Mouse (Mus musculus): ENCODE measurements at regions not wholly inside any gene's neighbourhood (a gene's known extent, or its start where the extent isn't known, plus 50 kb on each side); places are given as distances from the start of the nearest gene placed in this dataset.
"Not testable (repeated sequence)": the region's sequence is repeated elsewhere in the genome, so short reads cannot be mapped to it uniquely, and the experiment has no call there.

GRCm38 (mm10) chr2:53619681-53620080, 428.2 kb downstream of the Arl6ip6 start:
- peak; percentile 7 to 9 for DNase-seq (ENCODE audit: low spot score in 2 of 2)

- not testable (repeated sequence) for DNase-seq (ENCODE audit: low spot score in 2 of 2)
Measured at GRCm38 (mm10) chr2:53632816-53633474, 441.4 kb downstream of the Arl6ip6 start.

GRCm38 (mm10) chr2:53668599-53669372, 416.6 kb downstream of the Rprm start:
- DNase-seq (ENCODE audit: low spot score in 2 of 2): no peak

DNA sequence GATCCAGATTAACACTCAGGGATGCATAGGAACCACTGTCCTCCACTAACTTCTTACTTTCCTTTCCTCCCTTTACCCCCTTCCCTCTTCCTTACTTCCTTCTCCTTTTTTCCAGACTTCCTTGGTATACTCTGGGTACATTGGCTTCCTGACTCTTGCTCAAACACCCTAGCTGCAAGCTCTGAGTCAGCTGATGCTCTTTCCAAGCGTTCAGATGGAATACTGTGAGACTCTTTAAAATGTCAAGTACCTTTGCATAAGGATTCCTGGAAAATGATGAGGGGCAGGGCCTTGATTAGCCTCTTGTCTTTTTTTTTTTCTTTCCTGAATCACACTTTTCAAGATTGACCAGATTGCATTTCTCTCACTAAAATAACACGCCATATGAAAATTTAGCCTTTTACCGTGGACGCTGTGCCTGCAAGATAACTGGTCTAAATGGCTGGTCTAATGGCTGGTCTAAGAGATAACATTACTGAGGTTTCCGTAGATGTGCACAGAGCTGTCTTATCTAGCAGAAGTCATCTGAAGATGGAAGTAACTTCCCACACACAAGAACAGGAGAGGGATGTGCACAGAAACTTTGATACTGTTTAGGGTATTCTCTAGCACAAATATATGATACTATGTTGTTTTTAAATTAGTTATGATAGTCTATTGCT, 404.9 kb downstream of the Rprm start:
- no peak for DNase-seq (ENCODE audit: low spot score in 2 of 2)

DNA sequence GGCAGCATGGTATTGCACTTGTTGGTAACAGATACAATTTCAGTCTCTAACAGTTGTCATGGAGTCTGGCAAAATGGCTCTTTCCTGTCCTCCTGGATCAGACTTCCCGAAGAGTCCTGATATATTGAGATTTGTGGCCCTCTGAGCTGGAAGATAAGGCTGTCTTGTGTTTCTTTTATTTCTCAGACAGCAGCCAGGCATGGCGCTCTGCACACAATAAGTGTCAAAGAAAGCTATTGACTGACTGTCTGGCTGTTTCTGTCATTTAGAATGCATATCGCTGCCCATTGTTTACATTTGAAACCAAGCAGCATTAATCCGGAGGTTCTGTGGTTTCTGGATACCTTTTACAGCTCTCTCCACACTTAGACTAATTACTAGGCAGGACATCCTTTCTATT, 402.8 kb downstream of the Rprm start:
- no peak for DNase-seq (ENCODE audit: low spot score in 2 of 2)

DNA sequence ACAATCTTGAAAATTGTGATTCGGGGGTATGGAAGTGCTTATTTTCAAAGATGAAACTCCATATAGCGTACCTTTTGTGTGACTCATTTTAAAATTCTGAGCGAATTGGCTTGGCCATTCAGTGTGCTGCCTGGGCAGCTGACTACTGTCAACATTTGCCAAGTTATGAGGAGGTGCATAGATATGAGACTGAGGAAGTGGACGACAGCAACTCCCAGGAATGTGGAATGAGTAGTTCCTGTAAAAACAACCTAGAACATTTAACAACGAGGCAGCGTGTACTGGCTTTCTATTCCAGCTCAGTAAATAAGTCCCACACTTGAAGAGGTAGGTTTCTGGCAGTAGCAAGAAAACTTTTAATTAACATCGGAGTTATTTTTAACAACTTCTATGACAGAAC, 398.1 kb downstream of the Rprm start:
- peak in 1 of 2 experiments; percentile 13 for DNase-seq (ENCODE audit: low spot score in 2 of 2)

DNA sequence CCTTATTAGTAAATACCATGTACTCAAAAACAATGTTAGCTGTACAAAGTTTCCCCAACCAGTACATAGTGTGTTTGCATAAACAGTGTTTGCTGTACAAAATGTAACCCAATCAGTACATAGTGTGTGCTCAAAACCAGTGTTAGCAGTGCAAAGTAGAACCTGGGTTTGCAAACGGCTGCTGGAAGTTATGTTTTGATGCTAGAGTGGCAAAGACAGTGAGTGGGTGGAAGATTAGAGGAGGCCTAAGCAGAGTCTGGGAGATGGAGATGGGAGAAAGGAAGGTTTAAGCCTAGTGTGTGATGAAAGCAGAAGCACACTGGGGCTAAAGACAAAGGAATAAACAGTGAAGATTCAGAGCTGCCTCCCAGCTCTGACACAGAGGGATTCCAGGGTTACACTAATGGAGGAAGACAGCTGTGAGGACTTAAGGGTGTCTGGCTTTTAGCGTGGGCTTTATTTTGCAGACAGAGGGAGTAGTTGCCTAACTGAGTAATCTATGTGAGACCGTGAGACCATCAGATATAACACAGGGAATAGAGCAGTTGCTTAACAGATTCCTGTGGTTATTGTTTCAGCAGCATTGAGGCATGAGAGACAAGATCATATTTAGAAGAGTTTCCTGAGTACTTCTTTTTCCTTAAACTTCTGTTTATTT, 396.0 kb downstream of the Rprm start:
- no peak for DNase-seq (ENCODE audit: low spot score in 2 of 2)

- DNase-seq (ENCODE audit: low spot score in 2 of 2): no peak
Measured at GRCm38 (mm10) chr2:53691580-53692118, 393.7 kb downstream of the Rprm start.

DNA sequence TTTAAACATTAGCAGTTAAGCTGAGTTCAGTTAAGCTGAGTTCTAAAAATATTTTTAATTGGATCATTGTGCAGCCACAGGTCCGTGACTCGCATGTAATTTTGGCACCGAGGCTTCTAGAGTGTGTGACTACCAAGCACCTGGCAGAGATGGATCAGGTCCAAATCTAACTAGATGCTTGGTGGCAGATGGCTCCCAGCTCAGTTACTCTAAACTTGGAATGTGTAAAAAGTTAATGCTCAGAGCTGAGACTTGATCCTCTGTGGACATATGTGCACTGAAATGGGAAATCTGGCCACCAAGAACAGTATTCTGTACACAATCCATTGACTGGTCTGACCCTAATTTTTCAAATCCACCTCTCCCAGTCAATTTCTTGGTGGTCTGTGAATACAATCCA, 374.1 kb downstream of the Rprm start:
- DNase-seq (ENCODE audit: low spot score in 2 of 2): peak; percentile 77 to 87

- no peak for DNase-seq (ENCODE audit: low spot score in 2 of 2)
Measured at GRCm38 (mm10) chr2:53713106-53713640, 372.2 kb downstream of the Rprm start.

- peak in 1 of 2 experiments; percentile 24 for DNase-seq (ENCODE audit: low spot score in 2 of 2)
Measured at GRCm38 (mm10) chr2:53715017-53715416, 370.3 kb downstream of the Rprm start.

- no peak for DNase-seq (ENCODE audit: low spot score in 2 of 2)
Measured at GRCm38 (mm10) chr2:53723231-53723630, 362.1 kb downstream of the Rprm start.

DNA sequence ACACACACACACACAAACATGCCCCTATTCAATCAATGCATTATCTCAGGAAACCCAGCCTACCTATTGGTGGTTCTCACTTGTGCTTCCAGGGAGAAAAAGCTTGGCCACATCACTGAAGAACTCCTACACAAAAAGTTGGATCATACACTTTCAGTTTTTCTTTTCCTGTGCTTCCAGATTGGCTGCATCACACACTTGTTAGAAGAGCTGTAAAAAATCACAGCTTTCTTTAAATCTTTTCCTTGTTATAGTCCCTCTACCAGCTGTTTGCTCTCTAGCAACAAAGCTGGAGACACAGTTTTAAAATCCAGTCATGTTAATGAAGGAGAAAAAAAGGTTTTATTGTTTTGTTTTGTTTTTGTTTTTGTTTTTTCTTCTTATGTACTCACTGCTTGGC, 356.7 kb downstream of the Rprm start:
- no peak for DNase-seq (ENCODE audit: low spot score in 2 of 2)

GRCm38 (mm10) chr2:53730451-53730850, 354.9 kb downstream of the Rprm start:
- DNase-seq (ENCODE audit: low spot score in 2 of 2): no peak

DNA sequence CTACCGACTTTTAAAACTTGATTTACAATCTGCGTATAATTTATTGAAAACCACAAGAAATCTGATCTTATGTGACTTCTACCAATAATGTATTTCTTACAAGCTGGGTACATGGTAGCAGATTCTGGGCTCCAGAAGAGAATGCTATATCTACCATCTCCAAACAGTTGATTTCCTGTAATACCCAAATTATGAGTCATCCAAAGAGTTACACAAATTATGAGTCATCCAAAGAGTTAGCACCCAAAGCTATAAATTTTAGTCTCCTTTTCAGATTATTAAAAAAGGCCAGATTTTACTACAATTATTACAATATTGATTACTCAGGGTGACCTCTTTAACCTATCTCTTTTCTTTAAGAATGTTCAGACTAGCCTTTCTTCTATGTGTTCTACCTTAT, 321.9 kb downstream of the Rprm start:
- no peak for DNase-seq (ENCODE audit: low spot score in 2 of 2)

DNA sequence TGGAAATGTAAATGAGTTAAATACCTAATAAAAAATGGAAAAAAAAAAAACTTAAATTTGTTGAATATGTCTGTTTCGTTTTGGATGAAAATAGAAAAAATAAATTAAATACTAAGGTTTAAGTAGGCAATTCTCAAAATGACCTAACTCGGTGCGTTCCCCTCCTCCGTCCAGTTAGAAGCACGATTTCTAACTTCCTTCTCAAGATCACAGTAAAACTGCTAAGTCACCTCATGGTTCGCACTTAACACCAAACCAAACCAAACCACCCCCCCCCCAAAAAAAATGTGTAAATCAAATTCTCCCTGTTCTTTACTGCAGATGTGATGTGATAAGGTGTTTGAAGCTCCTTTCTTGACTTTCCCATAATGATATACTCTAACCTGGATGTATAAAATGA, 303.3 kb downstream of the Rprm start:
- not testable (repeated sequence) for DNase-seq (ENCODE audit: low spot score in 2 of 2)

DNA sequence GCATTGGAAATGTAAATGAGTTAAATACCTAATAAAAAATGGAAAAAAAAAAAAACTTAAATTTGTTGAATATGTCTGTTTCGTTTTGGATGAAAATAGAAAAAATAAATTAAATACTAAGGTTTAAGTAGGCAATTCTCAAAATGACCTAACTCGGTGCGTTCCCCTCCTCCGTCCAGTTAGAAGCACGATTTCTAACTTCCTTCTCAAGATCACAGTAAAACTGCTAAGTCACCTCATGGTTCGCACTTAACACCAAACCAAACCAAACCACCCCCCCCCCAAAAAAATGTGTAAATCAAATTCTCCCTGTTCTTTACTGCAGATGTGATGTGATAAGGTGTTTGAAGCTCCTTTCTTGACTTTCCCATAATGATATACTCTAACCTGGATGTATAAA, 296.8 kb downstream of the Rprm start:
- DNase-seq (ENCODE audit: low spot score in 2 of 2): not testable (repeated sequence)

GRCm38 (mm10) chr2:53796605-53797004, 288.7 kb downstream of the Rprm start:
- DNase-seq (ENCODE audit: low spot score in 2 of 2): no peak

GRCm38 (mm10) chr2:53803666-53804065, 281.7 kb downstream of the Rprm start:
- no peak for DNase-seq (ENCODE audit: low spot score in 2 of 2)

DNA sequence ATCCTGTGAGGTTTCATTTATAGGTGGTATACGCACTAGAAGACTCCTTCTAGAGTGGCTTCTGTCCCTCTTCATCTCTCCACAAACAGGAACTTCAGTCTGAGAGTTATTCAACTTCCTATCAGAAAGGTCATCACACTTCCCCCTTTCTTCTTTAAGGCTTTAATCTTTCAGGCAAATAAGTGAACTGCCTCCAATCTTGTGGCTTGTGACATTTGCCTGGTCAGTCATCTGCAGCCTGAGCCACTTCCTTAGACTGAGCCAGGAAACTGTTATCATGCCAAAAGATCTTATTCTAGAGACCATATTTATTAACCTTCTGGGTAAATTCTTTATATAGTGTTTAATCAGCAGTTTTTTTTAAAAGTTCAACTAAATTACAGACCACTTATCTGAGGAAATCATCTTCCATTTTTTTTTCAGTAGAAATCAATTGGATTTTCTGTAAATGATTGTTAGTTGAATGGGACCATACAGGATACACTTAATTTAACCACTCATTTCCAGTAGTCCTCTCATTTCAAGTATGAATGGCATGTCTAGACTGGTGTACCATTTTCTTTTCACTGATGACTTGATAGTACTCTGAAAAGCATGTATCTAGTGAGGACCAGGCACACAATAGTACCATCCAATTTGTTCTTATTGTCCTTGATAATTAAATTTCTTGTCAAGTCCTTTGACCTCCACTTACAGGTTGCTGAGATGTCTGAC, 234.4 kb downstream of the Rprm start:
- no peak for DNase-seq (ENCODE audit: low spot score in 2 of 2)

All from right cerebral cortex, adult 2 months (tissue).